Mouse (Mus musculus) heart, postnatal 0 days (tissue): ENCODE measurements at regions not wholly inside any gene's neighbourhood (a gene's known extent, or its start where the extent isn't known, plus 50 kb on each side); places are given as distances from the start of the nearest gene placed in this dataset.

ENCODE experiments used
- CTCF ChIP-seq: IDR thresholded peaks from 2 replicates; pipeline ENCODE4 v1.5.1; 2016; ENCODE audit warnings: antibody characterized with exemption, control low read depth, low read depth
- EP300 ChIP-seq: IDR thresholded peaks from 2 replicates; pipeline ENCODE4 v1.6.1; 2016; ENCODE audit warnings: antibody characterized with exemption, low read depth

DNA sequence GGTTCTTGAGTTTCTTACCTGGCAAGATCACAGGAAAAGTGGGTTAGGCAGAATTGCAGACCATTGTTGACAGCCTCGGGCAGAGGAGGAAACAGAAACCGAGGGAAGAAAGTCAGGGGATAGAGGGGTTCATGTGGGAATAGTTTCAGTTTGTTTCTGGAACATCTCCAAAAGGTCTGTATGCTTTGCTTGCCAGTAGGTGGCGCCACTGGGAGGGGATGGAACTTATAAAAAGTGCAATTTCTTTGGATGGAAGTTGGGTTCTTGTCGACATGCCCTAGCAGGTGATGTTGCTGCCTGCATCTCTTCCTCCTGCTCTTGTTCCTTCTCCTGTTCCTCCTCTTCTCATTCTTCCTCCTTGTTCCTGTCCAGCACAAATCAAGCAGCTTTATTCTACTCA is 94.3 kb upstream of the Arrdc4 start:
- TF ChIP-seq CTCF: peak; percentile 33; the same call in 1 of the 2 replicates
- TF ChIP-seq EP300: no peak
